Mouse (Mus musculus) stomach, postnatal 0 days (tissue): ENCODE data around the gene Mx1.

Experiments used
- CTCF ChIP-seq: IDR thresholded peaks from 2 replicates; pipeline ENCODE4 v1.5.1; 2016; ENCODE audit warnings: antibody characterized with exemption, low read depth, mild to moderate bottlenecking, moderate library complexity
- EP300 ChIP-seq: optimal IDR thresholded peaks from 2 replicates; pipeline ENCODE3; 2016; ENCODE audit warnings: antibody characterized with exemption

DNA sequence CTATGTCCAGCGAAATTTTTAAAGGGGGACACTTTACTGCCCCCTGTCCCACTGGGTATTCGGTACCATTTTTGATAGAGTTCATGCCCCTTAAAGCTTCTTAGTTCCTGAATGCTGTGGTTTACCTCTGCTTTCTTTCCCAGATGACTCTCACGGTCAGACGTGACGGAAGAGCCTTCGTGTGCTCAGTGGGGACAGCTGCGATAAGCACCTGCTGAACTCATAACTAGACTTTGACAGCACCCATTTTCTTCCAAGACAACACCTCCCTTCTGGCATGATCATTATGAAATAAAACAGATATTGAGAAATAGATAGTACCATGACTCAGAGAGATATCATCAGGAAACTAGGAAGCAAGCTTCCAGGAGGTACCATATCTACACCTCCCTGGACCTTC lies 36.7 kb upstream of the Mx1 start:
- TF ChIP-seq CTCF (no peak), EP300 (no peak)
